Mouse (Mus musculus) R1 (cell line): ENCODE measurements around the gene Wnt11.

Experiments used
- DNase-seq: peaks from one replicate; pipeline ENCODE4 v3.0.0-alpha.2; 2018; ENCODE audit warnings: low read depth, low spot score

Gene Wnt11

DNA sequence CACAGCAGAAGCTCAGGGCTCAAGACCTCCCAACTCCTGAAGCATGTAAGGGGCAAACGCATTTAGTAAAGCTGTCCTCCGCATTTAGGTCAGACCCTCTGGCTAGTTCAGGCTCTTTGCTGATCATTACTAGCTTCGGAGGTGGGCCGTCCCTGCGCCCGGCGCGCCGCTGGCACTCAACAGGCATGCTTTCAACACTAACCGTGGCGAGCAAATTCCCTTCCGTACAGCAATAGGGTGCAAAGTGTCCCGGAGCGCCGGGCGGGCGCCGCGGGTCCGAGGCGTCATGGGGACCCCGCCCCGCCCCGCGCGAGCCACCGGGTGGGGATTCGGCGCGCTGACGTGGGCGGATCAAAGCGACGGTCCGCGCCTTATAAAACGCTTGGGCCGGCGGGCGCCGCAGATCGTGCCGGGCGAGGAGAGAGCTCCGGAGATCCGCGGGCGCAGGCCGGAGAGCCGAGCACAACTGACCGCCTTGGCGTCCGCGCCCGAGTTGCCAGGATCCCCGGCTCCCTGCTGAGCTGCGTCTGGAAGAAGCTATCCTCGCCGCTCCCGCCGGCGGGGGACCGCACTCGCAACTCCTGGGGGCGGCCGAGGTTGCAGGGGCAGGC, at the start of gene Wnt11:
Gene Wnt11, plus strand, starts transcription at position 402 of the 611 bp plus-strand sequence.
- DNase-seq = peak; percentile 25

DNA sequence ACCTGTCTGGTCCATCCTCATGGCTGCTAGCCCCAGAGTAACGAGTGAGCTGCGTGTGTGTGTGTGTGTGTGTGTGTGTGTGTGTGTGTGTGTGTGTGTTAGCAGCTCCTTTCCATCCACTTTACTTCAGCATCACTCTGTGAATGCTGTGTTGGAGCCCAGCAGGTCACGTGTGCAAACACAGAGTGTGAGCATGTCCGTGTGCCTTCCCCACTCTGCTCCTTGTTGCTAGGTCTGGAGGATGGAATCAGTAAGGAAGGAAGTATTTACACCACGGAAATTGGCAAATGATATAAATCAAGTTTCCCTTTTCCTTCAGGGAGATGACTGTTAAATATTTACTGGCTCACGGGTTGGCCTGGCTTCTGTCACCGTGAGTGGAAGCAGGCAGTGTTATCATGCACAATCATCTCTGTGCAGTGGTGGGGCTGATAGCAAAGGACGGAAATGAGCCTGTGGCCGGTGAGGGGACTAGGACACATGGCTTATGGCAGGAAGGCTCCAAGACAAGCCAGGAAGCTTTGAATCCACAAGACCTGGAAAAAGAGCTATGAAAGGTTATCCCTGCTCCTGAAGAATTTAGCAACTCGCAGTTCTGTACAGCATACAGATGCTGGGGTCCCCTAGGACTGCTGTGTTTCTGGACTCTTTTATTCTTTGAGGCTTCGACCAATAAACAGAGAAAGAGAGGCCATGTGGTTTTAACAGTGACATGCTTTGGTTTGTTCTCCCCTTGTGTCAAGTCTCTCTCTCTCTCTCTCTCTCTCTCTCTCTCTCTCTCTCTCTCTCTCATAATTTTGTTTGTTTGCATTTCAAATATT, 47.9 kb upstream of the Wnt11 start:
- no peak for DNase-seq

DNA sequence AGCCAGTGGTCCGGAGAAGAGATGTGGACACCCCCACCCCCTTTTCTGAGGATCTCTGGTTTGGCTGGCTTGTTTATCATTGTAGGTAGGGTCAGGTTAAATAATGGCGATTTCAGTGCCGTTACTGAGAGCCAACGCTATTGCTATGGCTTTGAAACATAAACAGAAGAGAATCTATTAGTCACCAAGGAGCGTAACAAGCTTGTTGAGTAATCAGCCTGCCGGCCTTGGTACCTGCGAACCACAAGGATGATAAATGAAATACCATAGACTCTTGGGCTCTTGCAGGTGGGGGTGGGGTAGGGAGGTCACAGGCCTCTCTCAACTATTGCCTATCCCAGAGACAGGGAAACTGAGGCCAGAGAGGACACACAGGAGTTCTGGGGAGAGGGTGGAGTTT, 46.2 kb upstream of the Wnt11 start:
- DNase-seq = no peak

DNA sequence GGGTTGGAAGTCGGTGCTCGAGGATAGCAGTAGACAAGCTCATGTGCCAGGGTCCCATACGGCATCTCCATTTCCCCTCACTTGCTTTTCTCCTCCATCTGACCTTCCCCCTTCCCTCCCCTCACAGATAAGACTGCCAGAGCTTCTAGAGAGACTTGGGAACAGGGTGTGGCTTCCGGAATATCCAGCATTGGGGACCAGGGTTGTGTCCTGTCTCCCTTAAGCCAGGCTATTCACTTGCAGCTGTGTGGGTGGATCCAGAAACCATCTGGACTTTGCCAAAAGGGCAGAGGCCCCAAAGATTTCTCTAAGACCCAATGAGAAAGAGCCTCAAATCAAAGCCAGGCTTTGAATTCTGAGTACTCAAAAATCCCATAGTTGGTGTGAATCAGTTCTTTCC, 45.8 kb upstream of the Wnt11 start:
- peak; percentile 63 for DNase-seq

DNA sequence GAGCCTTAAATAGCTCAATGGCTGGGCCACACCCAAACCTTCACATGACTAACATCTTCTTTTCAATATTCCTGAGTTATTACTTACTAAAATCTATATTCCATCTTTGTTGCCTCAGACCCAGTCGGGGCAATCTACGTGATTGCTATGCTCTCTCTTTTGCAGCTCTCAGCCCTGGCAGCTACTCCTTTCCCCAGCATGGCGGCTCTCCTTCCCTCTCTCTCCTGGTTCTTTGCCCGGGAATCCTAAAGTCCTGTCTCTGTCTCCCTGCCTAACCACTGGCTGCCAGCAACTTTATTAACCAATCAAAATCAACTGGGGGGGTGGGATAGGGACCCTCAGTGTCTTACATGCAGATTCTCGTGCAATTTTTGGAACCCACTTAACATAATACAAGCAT, 43.0 kb upstream of the Wnt11 start:
- DNase-seq = no peak

DNA sequence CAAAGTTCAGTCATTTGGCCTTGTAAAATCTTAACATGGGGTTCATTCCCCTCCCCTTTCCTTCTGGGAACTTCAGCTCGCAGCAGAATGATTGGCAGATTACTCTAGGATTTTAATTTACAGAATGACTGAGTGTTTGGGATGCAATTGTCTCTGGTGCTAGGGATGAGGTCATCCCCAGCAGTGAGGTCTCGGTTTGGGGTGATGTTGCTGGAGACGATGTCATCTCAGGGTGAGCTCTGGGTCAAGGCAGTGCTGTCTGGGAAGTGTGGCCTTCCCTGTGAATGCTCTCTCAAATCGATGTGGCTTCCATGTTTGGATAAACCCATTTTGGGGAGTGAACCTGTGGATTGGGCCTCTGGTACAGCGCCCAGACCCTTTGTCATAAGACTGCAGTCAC, 41.1 kb upstream of the Wnt11 start:
- no peak for DNase-seq

DNA sequence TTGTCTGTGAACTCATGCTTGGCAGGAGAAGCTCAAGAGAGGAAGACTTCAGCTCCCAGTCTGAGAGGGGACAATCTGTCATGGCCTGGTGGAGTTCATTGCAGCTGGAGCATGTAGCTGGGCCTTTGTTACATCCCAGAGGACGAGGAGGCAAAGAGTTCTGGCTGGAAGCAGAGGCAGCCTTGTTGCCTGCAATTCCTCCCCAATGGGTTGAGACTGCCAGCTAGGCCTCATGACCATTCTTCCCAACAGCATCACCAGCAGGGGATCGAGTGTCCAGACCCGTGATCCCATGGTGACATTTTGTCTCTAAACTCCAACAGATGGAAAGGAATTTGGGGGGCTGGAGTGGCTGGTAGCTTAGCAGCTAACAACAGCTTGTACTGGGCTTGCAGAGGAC, 40.5 kb upstream of the Wnt11 start:
- DNase-seq = no peak

DNA sequence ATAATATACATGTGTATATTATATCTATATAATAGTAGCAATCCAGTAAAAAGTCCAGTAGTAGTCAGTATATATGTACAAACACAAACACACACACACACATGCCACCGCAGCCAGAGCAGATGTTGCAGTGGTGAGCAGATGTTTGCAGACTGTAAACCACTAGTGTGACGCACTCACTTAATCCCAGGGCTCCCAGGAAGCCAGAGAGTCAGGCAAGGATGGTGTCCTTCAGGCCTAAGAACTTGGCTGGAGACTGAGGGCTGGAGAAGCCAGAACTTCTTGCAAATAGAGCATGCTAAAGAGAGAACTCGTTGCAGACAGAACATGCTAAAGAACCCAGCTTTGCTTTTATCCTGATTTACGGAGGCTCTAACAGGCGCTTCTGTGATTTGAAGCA, 39.3 kb upstream of the Wnt11 start:
- DNase-seq = no peak

DNA sequence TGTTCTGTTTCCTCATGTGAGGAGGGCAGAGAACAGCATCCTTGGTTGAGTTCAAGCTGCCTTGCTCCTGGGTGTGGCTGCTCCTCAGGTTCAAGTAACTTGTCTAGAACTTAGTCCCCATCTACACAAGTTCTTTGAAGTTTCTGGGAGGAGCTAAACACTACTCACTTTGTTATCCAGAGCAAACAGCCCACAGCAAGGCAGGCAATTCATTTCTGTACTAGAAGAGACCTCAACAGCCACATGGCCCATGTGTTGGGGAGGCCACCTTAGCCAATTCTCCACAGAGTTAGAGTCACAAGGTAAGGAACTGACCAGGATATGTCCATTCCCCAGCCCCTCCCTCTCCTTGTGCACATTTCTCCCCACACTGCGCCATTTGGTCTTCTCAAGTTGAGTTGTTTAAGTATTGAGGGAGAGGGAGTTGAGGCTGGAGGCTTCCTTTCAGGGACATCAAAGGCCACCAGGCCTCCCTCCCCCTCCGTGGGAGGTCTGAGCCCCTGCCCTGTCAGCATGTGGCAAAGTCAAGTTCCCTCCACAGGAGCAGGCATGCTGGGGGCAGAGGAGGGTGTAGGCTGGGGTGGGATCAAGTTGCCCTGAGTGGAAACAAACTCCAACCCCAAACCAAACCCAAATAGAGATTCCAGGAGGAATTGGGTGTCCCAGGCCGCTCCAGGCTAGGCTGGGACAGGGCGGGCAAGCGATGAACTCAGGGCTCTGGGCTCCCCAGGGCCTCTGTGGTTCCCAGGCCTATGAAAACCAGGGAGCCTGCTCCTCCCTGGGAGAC, 37.4 kb upstream of the Wnt11 start:
- DNase-seq = no peak

DNA sequence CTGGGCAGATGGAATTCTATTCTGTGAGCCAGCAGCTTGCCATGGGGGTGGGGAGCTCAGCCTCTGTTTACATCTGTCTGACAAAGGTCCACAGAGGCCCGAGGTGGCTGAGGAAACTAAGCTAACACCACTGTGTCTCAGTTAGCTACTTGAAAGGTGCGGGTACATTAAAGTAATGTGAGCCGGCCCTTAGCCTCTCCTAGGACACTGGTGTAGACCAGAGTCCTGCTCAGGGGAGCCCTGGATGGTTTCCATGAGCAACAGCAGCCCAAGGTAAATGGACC, 36.8 kb upstream of the Wnt11 start:
- no peak for DNase-seq

DNA sequence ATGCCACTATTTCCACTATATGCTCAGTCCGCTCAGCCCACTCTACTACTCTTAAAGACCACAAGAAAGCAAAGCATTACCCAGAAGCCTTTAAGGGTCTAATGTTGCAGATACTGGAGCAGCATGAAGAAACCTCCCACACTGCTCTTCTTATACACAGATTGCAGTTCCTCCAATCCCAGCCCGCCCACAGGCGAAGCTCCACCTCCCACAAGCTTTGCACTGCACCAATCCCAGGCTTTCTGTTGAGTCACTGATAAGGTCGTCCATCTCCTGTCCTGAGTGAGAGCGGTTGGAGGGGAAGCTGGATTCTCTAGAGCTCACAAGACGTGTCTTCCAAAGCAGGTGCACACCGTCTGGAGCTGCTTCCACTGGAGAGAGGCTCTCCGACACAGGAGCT, 34.5 kb upstream of the Wnt11 start:
- peak; percentile 55 for DNase-seq

DNA sequence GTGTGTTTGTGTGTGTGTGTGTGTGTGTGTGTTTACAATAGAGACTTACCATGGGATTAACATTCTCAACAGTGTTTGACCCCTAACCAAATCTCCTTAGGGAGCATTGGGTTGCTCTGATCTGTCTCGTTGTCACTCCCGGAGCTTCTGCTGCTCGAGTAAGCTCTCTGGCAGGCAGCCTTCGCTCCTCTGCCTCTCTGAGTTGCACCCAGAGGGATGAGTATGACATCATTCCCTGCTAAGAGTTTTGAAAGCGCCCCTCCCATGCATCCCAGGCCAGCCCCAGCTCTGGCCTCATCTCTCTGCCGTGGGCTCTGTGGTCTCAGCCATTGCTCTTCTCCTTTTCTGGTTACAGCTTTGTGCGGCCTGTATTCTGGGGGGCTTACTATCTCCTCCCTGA, 33.8 kb upstream of the Wnt11 start:
- no peak for DNase-seq

DNA sequence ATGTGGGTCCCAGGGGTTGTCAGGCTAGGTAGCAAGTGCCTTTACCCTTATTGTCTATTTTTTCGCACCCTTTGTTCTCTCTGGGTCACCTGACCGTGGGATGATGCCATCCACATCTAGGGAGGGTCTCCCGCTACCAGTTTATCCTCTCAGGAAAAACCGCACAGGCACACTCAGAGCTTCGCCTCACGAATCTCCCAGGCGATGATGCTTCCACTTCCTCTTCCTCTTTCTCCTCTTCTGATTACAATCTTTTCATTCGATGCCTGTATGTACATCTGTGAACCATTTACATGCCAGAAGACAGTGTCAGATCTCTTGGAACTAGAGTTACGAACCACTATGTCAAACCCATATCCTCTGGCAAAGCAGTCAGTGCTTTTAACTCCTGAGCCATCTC, 31.7 kb upstream of the Wnt11 start:
- no peak for DNase-seq

DNA sequence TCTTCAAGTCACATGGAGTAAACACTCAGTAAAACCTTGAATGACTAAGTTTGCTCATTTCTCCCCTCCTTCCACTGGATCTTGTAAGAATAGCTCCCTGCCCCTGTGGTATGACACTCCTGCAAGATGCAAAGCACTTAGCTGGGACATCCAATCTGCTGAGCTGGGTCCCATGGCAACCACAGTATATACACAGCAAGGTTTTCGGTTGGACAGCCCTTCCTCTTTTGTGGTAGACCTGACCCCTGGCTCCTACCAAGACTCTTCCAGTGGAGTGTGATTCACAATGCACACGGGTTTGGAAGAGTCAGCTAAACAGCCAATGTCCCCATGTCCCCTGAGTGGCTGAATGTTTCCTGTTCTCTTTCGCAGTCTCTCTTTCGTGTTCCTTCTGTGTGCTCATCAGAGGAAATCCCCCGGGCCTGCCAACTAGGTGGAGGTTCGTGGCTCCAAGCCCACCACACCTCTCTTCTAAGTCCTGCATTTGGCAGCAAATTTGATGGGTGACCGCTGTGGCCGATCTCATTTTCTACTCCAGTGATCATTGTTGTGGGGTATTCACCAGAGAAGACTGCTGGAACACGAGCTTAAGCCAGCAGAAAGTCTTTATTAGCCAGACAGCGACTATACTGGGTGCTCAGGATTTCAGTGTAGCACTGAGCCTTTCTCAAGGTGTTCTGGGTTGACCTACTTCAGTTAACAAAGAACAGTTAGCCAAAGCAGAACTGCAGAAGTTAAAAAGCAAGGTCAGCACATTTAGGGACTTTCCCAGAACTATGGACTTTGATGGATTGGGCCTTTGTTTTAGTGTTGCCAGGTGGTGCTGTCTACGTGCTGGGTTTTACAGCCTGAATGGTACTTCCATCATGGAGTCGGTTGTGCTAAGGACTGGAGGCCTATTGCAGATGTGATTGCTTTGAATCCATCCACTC, 29.8 kb upstream of the Wnt11 start:
- DNase-seq = no peak

DNA sequence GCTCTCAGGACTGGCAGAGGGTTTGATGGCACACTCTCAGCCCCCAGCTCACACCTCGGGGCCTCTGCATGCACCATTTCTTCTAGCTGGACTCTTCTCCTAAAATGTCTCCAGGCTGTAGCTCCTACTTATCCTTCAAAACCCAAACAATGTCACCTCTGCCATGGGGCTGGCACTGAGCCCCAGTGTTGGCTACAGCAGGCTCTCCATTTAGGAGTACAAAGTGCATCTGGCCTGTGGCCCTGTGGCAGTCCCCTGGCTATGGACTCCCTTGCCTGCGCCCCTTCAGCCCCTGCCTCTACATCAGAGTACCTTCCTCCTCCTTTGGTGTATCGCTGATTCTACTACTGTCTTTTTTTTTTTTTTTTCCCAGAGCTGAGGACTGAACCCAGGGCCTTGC, 28.0 kb upstream of the Wnt11 start:
- DNase-seq = no peak

DNA sequence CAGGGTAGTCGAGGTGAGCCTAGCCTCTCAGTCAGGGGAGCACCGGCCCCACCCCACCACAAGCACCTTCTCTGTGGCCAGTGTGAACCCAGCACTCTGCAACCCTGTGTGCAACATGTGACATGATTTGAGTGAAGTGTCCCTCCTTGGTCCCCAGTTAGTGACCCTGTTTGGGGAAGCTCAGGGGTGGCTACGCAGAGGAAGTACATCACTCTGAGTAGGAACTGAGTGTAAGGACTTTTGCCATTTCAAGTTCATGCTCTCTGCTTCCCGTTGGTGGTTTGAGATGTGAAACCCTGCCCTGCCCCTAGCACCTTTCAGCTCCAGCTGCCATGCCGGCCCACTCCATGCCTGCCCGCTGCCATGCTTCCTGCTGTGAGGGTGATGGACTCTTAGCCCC, 25.5 kb upstream of the Wnt11 start:
- DNase-seq = no peak

DNA sequence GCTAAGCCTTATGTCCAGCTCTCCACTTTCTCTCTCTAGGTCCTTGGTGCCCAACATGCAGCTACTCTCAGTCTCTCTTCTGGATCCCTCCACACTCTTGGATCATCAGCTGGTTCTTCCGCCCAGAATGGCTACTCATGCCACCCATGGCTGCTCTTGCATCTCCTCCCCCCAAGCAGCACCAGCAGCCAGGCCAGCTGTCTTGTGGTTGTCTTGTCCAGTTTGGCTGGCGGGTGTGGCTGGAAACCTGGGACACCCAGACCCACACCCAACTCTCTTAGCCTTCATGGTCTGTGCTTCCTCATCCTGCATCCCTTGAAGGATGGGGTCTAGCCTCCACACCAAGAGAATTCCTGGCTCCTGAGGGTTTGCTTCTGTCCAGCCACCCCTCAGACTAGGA, 24.3 kb upstream of the Wnt11 start:
- DNase-seq = no peak

DNA sequence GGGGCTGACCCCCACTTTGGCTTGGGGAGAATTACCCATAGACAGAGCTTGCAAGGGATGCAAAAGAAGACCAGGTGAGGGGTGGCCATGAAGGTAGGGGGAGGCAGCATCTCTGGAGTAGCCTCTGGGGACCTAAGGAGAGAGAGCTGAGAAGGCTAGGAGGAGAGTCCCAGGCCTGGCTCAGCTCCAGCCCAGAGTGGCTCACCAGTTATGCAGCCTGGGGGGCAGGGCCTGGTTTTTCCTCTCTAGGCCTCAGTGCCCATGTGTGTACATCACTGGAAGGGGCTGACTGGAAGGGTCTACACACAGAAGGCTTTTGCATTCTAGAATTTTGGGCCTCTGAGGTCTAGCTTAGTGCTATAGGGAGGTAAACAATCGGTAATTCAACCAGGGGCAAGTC, 14.4 kb upstream of the Wnt11 start:
- DNase-seq = no peak

DNA sequence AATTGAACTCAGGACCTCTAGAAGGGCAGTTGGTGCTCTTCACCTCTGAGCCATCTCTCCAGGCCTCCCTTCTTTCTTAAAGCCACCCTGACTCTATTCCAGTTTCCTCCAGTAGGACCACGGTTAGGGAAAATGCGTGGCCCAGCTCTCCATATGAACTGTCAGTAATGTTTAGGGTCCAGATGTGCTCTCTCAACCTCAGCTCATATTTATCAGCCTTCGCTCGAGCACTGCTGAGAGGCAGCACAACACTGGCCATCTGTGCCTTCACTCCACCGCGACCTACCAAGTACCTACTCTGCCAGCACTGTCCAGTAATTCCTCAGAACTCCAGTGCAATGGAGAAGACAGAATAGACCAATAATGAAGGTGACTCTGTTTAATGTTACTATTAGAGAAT, 12.0 kb upstream of the Wnt11 start:
- no peak for DNase-seq

DNA sequence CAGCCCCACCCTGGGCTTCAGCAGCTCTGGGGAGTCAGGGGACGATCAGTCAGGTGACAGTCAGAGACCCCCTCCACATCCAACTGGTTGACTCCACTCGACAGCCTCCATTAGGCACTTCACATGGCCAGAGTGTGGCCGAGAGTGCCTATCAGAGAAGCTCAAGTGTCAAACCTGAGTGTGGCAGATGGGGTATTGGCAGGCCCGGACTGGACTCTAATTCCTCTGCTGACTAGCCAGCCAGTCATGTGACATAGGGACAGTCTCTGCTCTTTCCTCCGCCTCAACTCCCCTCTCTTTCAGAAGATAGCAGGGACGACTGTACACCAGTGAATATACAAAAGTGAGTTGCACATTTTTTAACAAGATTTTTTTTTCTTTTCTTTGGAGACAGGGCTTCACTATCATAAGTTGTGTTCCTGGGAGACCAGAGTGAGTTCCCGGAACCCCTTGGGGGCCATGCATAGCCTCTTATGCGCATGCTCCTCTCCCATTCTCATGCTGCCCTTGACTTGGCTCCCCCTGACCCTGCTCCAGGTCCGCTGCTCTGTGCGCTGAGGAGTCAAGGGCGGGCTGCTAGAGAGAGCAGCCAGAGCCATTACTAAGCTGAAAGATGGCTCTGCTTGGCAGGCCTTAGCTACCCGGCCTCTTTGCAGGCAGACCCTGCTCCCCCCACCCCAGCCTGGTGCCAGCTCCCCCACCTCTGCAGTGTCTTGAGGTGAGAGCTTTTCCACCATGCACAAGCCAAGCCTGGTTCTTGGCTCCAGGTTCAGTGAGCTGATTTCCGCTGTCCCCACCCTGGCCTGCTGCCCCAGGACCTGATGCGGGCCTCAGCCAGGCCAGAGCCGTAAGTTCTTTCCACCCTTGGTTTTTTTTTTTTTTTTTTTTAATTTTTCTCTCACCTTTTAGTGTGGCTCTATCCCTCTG, 10.8 kb upstream of the Wnt11 start:
- DNase-seq = no peak

DNA sequence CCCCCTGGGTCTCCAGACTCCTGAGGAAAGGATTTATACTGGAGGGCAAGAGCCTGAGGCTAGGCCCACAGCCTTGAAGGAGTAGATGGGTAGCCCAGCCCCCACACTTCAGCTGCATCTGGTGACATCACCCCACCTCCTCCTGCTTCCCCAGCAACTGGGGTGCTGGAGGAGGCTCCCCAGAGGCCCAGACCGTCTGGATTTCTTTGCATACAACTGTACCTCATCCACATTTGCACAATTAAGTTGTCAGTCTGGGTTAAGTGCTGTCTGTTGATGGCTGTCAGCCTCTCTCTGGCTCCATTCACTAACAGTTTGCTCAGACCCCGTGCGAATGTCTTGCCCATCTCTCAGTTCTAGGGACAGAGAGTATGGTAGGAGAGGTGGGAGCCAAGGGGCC, 6.9 kb upstream of the Wnt11 start:
- no peak for DNase-seq
